Mouse (Mus musculus) myocyte (in vitro differentiated cells): ENCODE data around the gene Ptpn3. TPM values are rescaled to one million over a fixed set of nuclear protein-coding genes. Genes with fewer than 3 reads are reported as not detected.
"Not testable (repeated sequence)": the region's sequence is repeated elsewhere in the genome, so short reads cannot be mapped to it uniquely, and the experiment has no call there.

Source experiments
- H3K27me3 ChIP-seq: one replicate; pipeline ENCODE4 v1.6.1; 2011; ENCODE audit not compliant: control insufficient read depth, insufficient read depth, insufficient read length
- H3K36me3 ChIP-seq: one replicate; pipeline ENCODE4 v1.6.1; 2011; ENCODE audit not compliant: control insufficient read depth, insufficient read depth
- H3K4me2 ChIP-seq: one replicate; pipeline ENCODE4 v1.6.1; 2011; ENCODE audit warnings: low read depth, control low read depth
- H3K4me3 ChIP-seq: one replicate; pipeline ENCODE4 v1.5.1; 2011; ENCODE audit warnings: mild to moderate bottlenecking, control low read depth, moderate library complexity
- H3K79me2 ChIP-seq: one replicate; pipeline ENCODE4 v1.6.1; 2011; ENCODE audit not compliant: control insufficient read depth, insufficient read depth
- H3ac ChIP-seq: one replicate; pipeline ENCODE4 v1.6.1; 2011; ENCODE audit not compliant: control insufficient read depth, insufficient read length
- CEBPB ChIP-seq: IDR thresholded peaks from 2 replicates; pipeline ENCODE4 v1.6.1; 2011; ENCODE audit warnings: mild to moderate bottlenecking, moderate library complexity; ENCODE audit not compliant: poor library complexity, insufficient read depth, severe bottlenecking
- E2F4 ChIP-seq: IDR thresholded peaks from one replicate; pipeline ENCODE4 v1.6.1; 2011; ENCODE audit warnings: mild to moderate bottlenecking, control low read depth, moderate library complexity; ENCODE audit not compliant: insufficient read depth
- MAX ChIP-seq: IDR thresholded peaks from one replicate; pipeline ENCODE4 v1.6.1; 2011; ENCODE audit warnings: low read depth, mild to moderate bottlenecking, control low read depth
- MYOD1 ChIP-seq, 3 experiments: IDR thresholded peaks; one replicate each; pipeline ENCODE4 v1.6.1; 2011; ENCODE audit warnings: control low read depth in 2 of 3, low read depth in 2 of 3, mild to moderate bottlenecking in 2 of 3, moderate library complexity in 1 of 3; ENCODE audit not compliant: insufficient read length in 2 of 3, control insufficient read depth in 1 of 3
- MYOG ChIP-seq, 3 experiments: IDR thresholded peaks; one replicate each; pipeline ENCODE4 v1.6.1; 2011; ENCODE audit warnings: control low read depth in 2 of 3, low read depth in 2 of 3, mild to moderate bottlenecking in 2 of 3; ENCODE audit not compliant: insufficient read length in 2 of 3, control insufficient read depth in 1 of 3, insufficient read depth in 1 of 3
- POLR2A ChIP-seq: IDR thresholded peaks from one replicate; pipeline ENCODE4 v1.6.1; 2011; ENCODE audit warnings: low read depth, mild to moderate bottlenecking, control low read depth, moderate library complexity; ENCODE audit not compliant: insufficient read length
- POLR2AphosphoS2 ChIP-seq: IDR thresholded peaks from one replicate; pipeline ENCODE4 v1.6.1; 2011; ENCODE audit warnings: low read depth, control low read depth; ENCODE audit not compliant: insufficient read length
- REST ChIP-seq: IDR thresholded peaks from one replicate; pipeline ENCODE4 v1.6.1; 2011; ENCODE audit warnings: mild to moderate bottlenecking, control low read depth, moderate library complexity; ENCODE audit not compliant: insufficient read depth, insufficient read length
- SRF ChIP-seq: IDR thresholded peaks from one replicate; pipeline ENCODE4 v1.6.1; 2011; ENCODE audit warnings: low read depth; ENCODE audit not compliant: control insufficient read depth, insufficient read length
- TCF12 ChIP-seq: IDR thresholded peaks from one replicate; pipeline ENCODE4 v1.6.1; 2011; ENCODE audit warnings: mild to moderate bottlenecking, control low read depth; ENCODE audit not compliant: poor library complexity, insufficient read depth, severe bottlenecking
- TCF3 ChIP-seq: IDR thresholded peaks from one replicate; pipeline ENCODE4 v1.6.1; 2011; ENCODE audit warnings: low read depth, control low read depth; ENCODE audit not compliant: insufficient read length
- USF1 ChIP-seq: IDR thresholded peaks from one replicate; pipeline ENCODE4 v1.6.1; 2011; ENCODE audit warnings: low read depth, mild to moderate bottlenecking, control low read depth, moderate library complexity
- polyA plus RNA-seq: library from polyadenylated mRNA; unstranded; fragments of >200 nt; fragmentation: generic; extraction: Trizol; gene quantifications from one replicate; pipeline ENCODE4 v1.2.1, GENCODE M21; 2012; ENCODE audit warnings: missing spikeins

The Ptpn3 gene
- polyA plus RNA-seq, 1 experiment = 3.1 TPM

DNA sequence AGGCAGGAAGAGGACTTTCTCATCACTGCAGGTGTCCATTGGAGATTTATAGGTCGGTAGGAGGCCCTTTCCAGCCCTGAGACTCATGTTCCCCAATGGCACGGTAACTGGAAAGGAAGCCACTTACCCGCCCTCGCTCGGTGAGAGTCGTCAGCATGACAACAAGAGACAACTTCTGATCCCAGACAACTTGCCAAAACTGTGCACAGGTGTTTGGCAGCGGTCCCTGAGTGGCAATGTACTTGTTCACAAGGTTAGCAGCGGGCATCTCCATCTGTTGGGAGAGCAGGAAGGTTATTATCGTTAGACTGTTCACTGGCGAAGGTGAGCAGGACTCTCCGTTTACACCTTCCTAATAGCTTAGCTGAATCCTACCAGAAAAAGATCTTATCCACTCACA, 96.9 kb downstream of the Ptpn3 start:
- H3K27me3 ChIP-seq = no peaks in the 10 kb centered on the region

DNA sequence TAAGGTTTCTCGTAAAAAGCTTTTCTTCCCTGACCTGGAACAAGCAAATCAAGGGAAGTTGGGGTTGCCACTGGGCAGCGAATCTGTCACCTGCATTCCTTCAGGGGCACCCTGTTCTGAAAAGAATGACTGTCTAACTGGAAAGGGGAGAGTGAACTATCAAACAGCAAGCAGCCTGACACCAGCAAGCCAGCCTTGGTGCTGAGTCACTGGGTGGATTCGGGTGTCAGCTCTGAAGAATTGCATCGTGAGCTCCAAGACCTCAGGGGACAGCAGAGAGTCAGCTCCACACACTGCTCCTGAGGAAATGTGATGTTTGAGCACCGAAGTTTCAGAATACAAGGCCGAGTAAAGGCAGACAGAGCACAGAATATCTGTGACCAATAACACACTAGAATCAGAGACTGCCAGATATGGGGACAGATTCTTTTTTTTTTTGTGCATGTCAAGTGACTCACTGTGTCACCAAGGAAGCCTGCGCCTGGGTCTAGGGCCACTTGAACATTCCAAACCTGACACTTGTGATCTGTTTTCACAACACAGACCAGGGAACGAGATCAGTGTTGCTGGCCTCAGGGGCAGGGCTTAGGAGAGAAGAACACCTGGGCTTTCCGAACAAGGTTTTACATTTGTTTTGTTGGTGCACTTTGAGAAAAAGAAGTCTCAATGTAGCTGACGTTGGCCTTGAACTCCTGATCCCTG, 98.8 kb downstream of the Ptpn3 start:
- Histone ChIP-seq H3K36me3 (peaks cover 8% of the 10 kb centered on the region), H3K4me3 (no peak overlapping the region), H3K4me2 (no peak overlapping the region), H3ac (no peak overlapping the region), H3K79me2 (no peaks in the 10 kb centered on the region), H3K27me3 (no peaks in the 10 kb centered on the region)
- no peak for TF ChIP-seq MYOD1 (IDR thresholded peaks at IDR 0.05; ENCODE audit: control insufficient read depth in 1 of 3, insufficient read length in 2 of 3, low read depth in 2 of 3)
- no peak for TF ChIP-seq SRF
- TF ChIP-seq CEBPB = no peak
- no peak for TF ChIP-seq E2F4
- no peak for TF ChIP-seq USF1
- no peak for TF ChIP-seq POLR2AphosphoS2
- TF ChIP-seq REST = no peak
- no peak for TF ChIP-seq TCF12

More for the DNA sequence above, 96.9 kb downstream of the Ptpn3 start:
- Histone ChIP-seq H3K4me2 (no peak overlapping the region), H3ac (no peak overlapping the region), H3K4me3 (no peak overlapping the region), H3K79me2 (no peaks in the 10 kb centered on the region), H3K36me3 (peaks cover 8% of the 10 kb centered on the region)
- TF ChIP-seq USF1 (no peak), MYOG (IDR thresholded peaks at IDR 0.05; ENCODE audit: control insufficient read depth in 1 of 3, insufficient read depth in 1 of 3, insufficient read length in 2 of 3, low read depth in 2 of 3) (no peak), MYOD1 (IDR thresholded peaks at IDR 0.05; ENCODE audit: control insufficient read depth in 1 of 3, insufficient read length in 2 of 3, low read depth in 2 of 3) (peak in 1 of 3 experiments; percentile 57)

DNA sequence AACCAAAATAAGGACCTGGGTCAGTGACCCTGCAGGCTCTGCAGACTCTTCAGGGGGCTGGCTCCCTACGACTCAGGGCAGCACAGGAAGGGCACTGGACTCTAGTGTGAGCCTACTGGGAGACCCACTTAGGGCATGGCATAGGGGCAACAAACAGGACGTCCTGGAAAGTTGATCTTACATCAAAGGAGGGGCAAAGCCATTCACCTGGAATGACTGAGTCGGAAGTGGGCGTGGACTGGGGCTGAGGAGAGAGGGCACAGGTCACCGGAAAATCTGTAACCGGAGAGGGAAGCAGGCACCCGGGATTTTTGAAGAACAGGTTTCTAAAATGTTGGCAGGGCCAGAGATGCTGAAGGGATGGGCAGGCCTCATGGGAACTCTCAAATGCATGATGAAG, 99.5 kb downstream of the Ptpn3 start:
- H3K36me3 ChIP-seq = peaks cover 8% of the 10 kb centered on the region
- no peak overlapping the region for H3ac ChIP-seq
- no peak overlapping the region for H3K4me3 ChIP-seq
- no peaks in the 10 kb centered on the region for H3K79me2 ChIP-seq
- H3K4me2 ChIP-seq = no peak overlapping the region
- H3K27me3 ChIP-seq = no peaks in the 10 kb centered on the region
- TF ChIP-seq POLR2A (no peak), USF1 (no peak), MYOG (IDR thresholded peaks at IDR 0.05; ENCODE audit: control insufficient read depth in 1 of 3, insufficient read depth in 1 of 3, insufficient read length in 2 of 3, low read depth in 2 of 3) (no peak), TCF3 (no peak), MAX (no peak), CEBPB (no peak), MYOD1 (IDR thresholded peaks at IDR 0.05; ENCODE audit: control insufficient read depth in 1 of 3, insufficient read length in 2 of 3, low read depth in 2 of 3) (no peak), E2F4 (no peak), REST (no peak), POLR2AphosphoS2 (no peak), SRF (no peak), TCF12 (no peak)

DNA sequence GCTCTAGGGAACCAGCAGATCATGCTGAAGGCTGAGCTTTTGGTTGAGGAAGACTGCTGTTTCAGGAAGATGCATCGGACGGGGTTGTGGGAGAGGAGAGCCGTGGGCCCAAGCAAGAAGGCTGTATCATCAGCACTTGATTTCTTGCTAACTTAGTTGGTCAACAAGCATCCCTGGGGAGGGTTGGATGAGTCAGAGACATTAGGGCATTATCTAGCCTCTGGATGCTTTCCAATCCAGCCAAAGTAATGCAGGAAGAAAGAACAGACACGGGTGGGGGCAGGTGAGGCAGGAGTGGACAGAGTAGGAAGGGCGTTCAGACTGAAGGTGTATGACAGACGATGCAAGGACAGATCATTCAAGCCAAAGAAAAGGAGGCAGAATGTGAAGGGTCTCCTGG, 101.0 kb downstream of the Ptpn3 start:
- H3ac ChIP-seq = no peak overlapping the region
- no peaks in the 10 kb centered on the region for H3K79me2 ChIP-seq
- TF ChIP-seq CEBPB (no peak), E2F4 (no peak), MAX (no peak), POLR2A (no peak), TCF3 (no peak), TCF12 (no peak), MYOD1 (IDR thresholded peaks at IDR 0.05; ENCODE audit: control insufficient read depth in 1 of 3, insufficient read length in 2 of 3, low read depth in 2 of 3) (no peak), USF1 (no peak), SRF (no peak), REST (no peak), POLR2AphosphoS2 (no peak), MYOG (IDR thresholded peaks at IDR 0.05; ENCODE audit: control insufficient read depth in 1 of 3, insufficient read depth in 1 of 3, insufficient read length in 2 of 3, low read depth in 2 of 3) (no peak)
- no peak overlapping the region for H3K4me3 ChIP-seq
- H3K36me3 ChIP-seq = peaks cover 8% of the 10 kb centered on the region
- no peaks in the 10 kb centered on the region for H3K27me3 ChIP-seq
- H3K4me2 ChIP-seq = no peak overlapping the region

DNA sequence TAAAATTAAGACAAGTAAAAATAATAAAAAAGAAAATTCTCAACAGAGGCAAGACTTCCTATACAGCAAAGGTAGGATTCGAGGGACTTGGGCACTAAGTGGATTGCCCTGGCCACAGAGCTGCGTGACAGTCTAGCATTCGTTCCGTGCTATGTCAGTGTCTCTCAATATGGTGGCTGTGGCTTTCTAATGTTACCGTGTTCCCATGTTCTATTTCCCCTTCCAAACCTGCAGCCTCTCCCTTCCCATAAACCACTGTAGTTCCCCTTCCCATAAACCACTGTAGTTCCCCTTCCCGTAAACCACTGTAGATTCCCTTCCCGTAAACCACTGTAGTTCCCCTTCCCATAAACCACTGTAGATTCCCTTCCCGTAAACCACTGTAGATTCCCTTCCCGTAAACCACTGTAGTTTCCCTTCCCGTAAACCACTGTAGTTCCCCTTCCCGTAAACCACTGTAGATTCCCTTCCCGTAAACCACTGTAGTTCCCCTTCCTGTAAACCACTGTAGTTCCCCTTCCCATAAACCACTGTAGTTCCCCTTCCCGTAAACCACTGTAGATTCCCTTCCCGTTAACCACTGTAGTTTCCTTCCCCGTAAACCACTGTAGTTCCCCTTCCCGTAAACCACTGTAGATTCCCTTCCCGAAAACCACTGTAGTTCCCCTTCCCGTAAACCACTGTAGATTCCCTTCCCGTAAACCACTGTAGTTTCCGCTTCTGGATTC, 102.8 kb downstream of the Ptpn3 start:
- H3K4me2 ChIP-seq, H3K4me3 ChIP-seq, H3K79me2 ChIP-seq, H3K27me3 ChIP-seq, H3ac ChIP-seq, H3K36me3 ChIP-seq: not testable (repeated sequence)
